Mouse (Mus musculus) small intestine, adult 2 months (tissue): ENCODE results near the gene Cmip. TPM values are rescaled to one million over a fixed set of nuclear protein-coding genes. Genes with fewer than 3 reads are reported as not detected.

Source experiments
- H3K27ac ChIP-seq: fragments of 200-500 bp; 2 replicates; pipeline ENCODE4 v1.5.1; 2012; ENCODE audit warnings: low read depth, low read length, control low read depth, inconsistent platforms; ENCODE audit not compliant: insufficient read depth
- H3K27me3 ChIP-seq: fragments of 200-500 bp; 2 replicates; pipeline ENCODE4 v1.6.1; 2012; ENCODE audit warnings: mild to moderate bottlenecking, moderate library complexity, low read length, inconsistent platforms; ENCODE audit not compliant: control insufficient read depth, insufficient read depth
- H3K36me3 ChIP-seq: fragments of 200-500 bp; 2 replicates; pipeline ENCODE4 v1.6.1; 2012; ENCODE audit warnings: mild to moderate bottlenecking, low read length, control low read depth, inconsistent platforms; ENCODE audit not compliant: control insufficient read depth, insufficient read depth
- H3K4me1 ChIP-seq: fragments of 200-500 bp; 2 replicates; pipeline ENCODE4 v1.6.1; 2012; ENCODE audit warnings: low read length, inconsistent platforms, mixed read lengths; ENCODE audit not compliant: control insufficient read depth, insufficient read depth, insufficient read length
- H3K4me3 ChIP-seq: fragments of 200-500 bp; 2 replicates; pipeline ENCODE4 v1.5.1; 2012; ENCODE audit warnings: low read depth, mild to moderate bottlenecking, control low read depth, inconsistent platforms, low read length, moderate library complexity
- CTCF ChIP-seq: fragments of 200-500 bp; IDR thresholded peaks from 2 replicates; pipeline ENCODE4 v1.5.1; 2012; ENCODE audit warnings: low read depth, mild to moderate bottlenecking, control low read depth, inconsistent platforms, low read length, moderate library complexity, mixed read lengths; ENCODE audit not compliant: insufficient replicate concordance, insufficient read length; ENCODE audit errors: extremely low read depth
- POLR2A ChIP-seq: fragments of 200-500 bp; IDR thresholded peaks from 2 replicates; pipeline ENCODE4 v1.6.1; 2012; ENCODE audit warnings: low read depth, mild to moderate bottlenecking, control low read depth, inconsistent platforms, low read length, moderate library complexity
- WGBS: fragments of 180-500 bp; shearing (Covaris S2); methylation state at CpG from one replicate; pipeline ENCODE4 v1.1.7; 2018; 5-methylcytosine and 5-hydroxymethylcytosine counted together
- polyA plus RNA-seq: library from polyadenylated mRNA; depleted of rRNA; stranded (reverse); fragments of >200 nt; gene quantifications from 2 replicates; pipeline ENCODE4 v1.2.3, GENCODE M21; 2012

The Cmip gene
- polyA plus RNA-seq, 1 experiment, result 129 TPM

DNA sequence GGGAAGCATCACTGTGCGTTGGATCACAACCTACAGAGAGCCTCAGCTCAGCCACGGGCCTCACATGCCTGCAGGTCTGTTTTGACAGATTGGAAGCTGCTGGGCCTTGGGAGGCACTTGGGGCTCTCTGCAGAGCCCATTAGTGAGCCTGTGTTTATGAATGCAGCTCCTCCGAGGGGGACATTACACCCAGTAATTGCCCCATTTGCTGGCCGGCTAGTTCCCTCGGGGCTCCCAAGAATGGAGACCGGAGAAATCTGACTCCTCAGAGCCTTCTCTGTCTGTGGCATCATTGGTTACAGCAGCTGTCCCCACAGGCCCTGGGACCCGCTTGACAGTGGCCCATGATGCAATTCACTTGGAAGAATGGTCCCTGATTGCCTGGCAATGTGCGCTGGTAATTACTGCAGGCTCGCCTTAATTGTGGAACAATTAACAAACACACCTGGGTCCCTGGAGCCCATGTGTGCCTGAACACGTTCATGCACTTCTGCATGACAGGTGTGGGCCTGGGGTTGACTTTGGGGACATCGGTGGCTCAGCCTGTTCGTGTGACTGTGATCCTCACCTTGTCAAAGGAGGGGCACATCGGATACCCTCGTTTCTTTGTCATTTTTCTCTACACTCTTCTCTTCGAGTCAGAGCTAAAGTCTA, 189.6 kb downstream of the Cmip start:
- H3K27ac ChIP-seq, result no peak overlapping the region
- H3K36me3 ChIP-seq, result peaks cover 60% of the 10 kb centered on the region
- TF ChIP-seq CTCF (no peak), POLR2A (no peak)
- 76% methylated on average over 15 of the region's 15 CpGs for WGBS
- no peak overlapping the region for H3K4me3 ChIP-seq
- no peaks in the 10 kb centered on the region for H3K4me1 ChIP-seq
- no peaks in the 10 kb centered on the region for H3K27me3 ChIP-seq

DNA sequence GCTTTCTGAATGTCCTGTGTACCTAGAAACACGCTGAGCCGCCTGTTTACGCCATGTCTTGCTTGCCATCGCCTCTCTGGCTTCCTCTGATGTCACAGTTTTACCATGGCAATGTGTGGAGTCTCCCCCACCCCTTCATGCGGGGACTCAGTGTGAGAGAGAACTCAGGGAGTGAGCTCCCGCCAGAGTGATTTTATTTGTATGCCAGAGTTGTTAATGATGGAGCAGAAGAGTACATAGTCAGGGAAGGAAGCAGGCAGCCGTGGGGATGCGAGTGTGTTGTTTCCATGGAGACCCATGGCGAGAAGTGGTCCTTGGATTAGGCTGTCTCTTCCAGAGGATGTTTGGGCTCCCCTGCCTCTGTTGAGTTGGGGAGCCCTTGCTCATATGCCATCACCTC, 194.2 kb downstream of the Cmip start:
- Histone ChIP-seq H3K27me3 (no peaks in the 10 kb centered on the region), H3K27ac (no peak overlapping the region), H3K36me3 (peaks cover 84% of the 10 kb centered on the region), H3K4me1 (peaks cover 10% of the 10 kb centered on the region), H3K4me3 (no peak overlapping the region)
- 82% methylated on average over 9 of the region's 9 CpGs for WGBS
- TF ChIP-seq CTCF (no peak), POLR2A (no peak)

DNA sequence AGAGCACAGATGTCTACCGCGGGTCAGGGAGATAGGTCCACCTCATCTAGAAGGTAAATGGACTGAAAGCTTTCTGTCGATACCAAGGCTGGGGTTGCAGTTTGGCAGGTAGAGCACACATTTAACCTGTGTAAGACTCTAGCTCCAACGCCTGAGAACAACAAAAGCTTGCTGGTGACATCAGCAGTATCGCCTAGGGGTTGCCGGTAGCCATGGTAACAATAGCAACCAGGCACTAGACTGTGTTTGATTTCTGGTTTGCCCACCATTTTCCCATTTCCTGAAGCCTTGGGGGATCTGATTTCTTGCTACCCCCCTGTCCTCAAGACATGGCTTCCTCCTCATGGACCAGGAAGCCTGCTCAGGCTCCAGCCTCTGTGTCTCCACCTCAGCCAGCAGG, 197.1 kb downstream of the Cmip start:
- whole genome bisulfite sequencing, result 91% methylated on average over 6 of the region's 6 CpGs
- TF ChIP-seq CTCF (no peak), POLR2A (no peak)
- peaks cover 85% of the 10 kb centered on the region for H3K36me3 ChIP-seq

DNA sequence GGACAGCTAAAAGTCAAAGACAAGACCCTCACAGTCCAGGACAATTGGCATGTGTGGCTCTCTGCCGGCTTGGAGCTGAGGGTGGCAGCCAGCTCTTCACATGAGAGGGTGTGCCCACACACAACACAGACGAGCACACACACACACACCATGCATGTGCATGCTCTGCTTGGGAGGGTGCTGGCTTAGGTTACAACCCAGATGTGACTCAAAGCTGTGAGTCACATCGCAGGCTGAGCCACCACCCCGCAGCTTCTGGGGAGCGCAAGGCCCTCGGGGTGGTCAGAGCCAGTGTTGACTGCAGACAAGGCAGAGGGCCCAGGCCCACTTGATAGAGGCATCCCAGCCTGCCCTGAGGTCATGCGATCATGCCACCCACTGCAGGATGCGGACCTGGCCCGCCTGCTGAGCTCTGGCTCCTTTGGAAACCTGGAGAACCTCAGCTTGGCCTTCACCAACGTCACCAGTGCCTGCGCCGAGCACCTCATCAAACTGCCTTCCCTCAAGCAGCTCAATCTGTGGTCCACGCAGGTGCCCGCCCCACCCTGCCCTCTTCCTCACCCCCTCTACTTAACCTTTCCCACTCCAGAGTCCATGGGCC, 197.8 kb downstream of the Cmip start:
- Histone ChIP-seq H3K4me3 (no peak overlapping the region), H3K27ac (no peak overlapping the region), H3K27me3 (no peaks in the 10 kb centered on the region), H3K4me1 (peaks cover 10% of the 10 kb centered on the region), H3K36me3 (peaks cover 87% of the 10 kb centered on the region)
- no peak for TF ChIP-seq POLR2A
- no peak for TF ChIP-seq CTCF
- WGBS, result 80% methylated on average over 14 of the region's 14 CpGs

More for the DNA sequence above, 197.1 kb downstream of the Cmip start:
- peaks cover 10% of the 10 kb centered on the region for H3K4me1 ChIP-seq
- no peak overlapping the region for H3K27ac ChIP-seq
- no peak overlapping the region for H3K4me3 ChIP-seq
- no peaks in the 10 kb centered on the region for H3K27me3 ChIP-seq

DNA sequence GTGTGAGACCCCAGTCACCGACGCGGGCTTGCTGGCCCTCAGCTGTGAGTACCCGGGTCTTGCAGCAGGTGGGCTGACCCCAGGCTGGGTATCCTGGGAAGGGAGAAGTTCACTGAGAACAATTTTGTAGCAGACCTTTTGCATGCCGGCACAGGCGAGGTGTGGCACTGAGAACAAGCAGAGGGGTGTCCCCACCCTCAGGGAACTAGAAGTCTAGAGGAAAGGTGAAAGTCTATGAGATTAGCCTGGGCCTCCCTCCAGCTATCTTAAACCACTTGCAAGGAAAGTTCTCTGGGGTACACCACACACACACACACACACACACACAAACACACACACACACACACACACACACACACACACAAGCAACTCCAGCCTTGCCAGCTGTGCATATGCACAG, 198.8 kb downstream of the Cmip start:
- WGBS, result 48% methylated on average over 6 of the region's 6 CpGs
- H3K36me3 ChIP-seq, result peaks cover 81% of the 10 kb centered on the region

DNA sequence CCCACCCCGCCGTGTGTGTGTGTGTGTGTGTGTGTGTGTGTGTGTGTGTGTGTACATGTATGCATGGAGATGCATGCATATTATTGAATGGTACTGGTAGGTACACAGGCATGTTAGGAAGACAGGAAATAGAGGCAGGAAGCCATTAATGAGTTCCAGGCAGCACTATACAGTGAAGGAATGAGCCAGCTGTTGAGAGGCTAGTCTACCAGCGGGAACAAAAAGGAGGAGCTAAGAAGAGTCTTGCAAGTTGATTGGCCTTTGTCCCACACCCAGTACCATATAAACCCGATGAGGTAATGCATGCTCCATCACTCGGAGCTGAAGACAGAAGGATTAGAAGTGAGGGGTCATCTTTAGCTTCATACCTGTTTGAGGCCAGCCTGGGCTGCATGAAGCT, 201.6 kb downstream of the Cmip start:
- TF ChIP-seq CTCF (no peak), POLR2A (no peak)
- Histone ChIP-seq H3K27ac (no peak overlapping the region), H3K4me1 (peaks cover 10% of the 10 kb centered on the region), H3K36me3 (peaks cover 56% of the 10 kb centered on the region), H3K27me3 (no peaks in the 10 kb centered on the region), H3K4me3 (no peak overlapping the region)
- WGBS, result 40% methylated on average over 5 of the region's 5 CpGs

More for the DNA sequence above, 198.8 kb downstream of the Cmip start:
- H3K4me3 ChIP-seq, result no peak overlapping the region
- peaks cover 10% of the 10 kb centered on the region for H3K4me1 ChIP-seq
- H3K27me3 ChIP-seq, result no peaks in the 10 kb centered on the region
- no peak overlapping the region for H3K27ac ChIP-seq
- TF ChIP-seq POLR2A (no peak), CTCF (no peak)

DNA sequence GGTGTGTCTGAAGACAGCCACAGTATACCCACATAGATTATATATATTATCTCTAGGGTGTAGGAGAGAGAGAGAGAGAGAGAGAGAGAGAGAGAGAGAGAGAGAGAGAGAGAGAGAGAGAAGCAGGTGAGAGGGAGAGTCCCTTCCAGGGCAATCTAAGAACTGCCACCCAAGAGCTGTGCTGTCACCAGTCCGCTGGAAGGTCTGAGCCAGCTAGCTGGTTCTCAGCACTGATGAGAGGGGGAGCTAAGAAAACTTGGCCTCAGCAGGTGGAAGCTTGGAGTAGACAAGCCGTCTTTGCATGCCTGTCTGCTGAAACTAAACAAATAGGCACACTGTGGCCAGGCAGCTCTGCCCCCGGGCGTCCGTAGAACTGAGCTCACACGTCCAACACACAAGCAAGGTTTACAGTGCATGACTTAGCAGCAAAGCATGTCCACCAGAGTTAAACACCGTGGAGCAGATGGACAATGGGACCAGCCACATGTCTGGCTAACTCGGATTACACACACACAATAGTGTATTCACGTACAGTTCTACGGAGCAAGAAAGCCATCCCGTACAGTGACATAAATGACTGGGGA, 205.9 kb downstream of the Cmip start:
- Histone ChIP-seq H3K27ac (no peak overlapping the region), H3K4me1 (no peaks in the 10 kb centered on the region), H3K27me3 (no peaks in the 10 kb centered on the region), H3K36me3 (peaks cover 14% of the 10 kb centered on the region), H3K4me3 (no peak overlapping the region)
- WGBS, result 51% methylated on average over 11 of the region's 11 CpGs
- TF ChIP-seq POLR2A (no peak), CTCF (no peak)
